In the genomic region with DNA sequence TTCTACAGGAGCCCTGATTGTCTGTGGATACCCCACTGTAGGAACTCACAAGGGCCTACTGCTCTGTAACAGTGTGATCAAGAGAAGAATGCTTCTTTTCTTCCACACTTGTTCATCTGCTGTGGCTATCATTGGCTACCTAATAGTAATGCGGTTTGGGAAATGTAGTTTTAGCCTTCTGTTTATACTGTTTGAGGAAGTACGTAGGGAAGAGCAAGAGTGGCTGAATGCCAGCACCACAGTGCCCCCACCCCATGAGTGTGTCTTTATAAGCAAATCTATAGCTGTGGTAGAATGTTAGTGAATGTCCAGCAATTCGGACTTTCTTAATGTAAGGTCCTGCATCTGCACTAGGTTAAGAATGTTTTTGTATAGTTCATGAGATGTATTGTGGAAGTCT, we compare ENCODE assay signal across 14 mouse cellular contexts. TPM values are rescaled to one million over a fixed set of nuclear protein-coding genes. Genes with fewer than 3 reads are reported as not detected.
A peak's percentile ranks its signal among the peaks of the same experiment; 100 is the strongest.
DNase-seq lines count a peak whose midpoint lies in the region; ATAC-seq and TF ChIP-seq lines count a peak whose summit lies in the region.
"Had no signal": no experiment of that assay in that cellular context is flagged by ENCODE, and none has a peak within 500 bp of the region (broad histone marks: within the 10 kb centered on the region; RNA-seq: fewer than 3 reads in every experiment).

No protein-coding gene starts in this region.

- no peak overlapping the region for H3K4me2 ChIP-seq in hindbrain, embryonic 14.5 days (replicated peaks)
- H3K4me2 ChIP-seq: embryonic facial prominence, embryonic 12.5 days had no signal

- DNase-seq in gastrocnemius, adult 2 months, result peak; percentile 34
- DNase-seq in gastrocnemius, postnatal 25 days, result no peak
- peak; percentile 31 to 49 for DNase-seq in lung, adult 18-20 months
- DNase-seq in lung, adult 2 months, result no peak
- DNase-seq in hindbrain, embryonic 14.5 days (ENCODE audit: low spot score), result no peak
- DNase-seq in cerebellum, postnatal 4 days (ENCODE audit: low spot score in 2 of 2), result no peak
- DNase-seq: cerebellum, postnatal 10 days; kidney, adult 8-10 months; right cerebral cortex, adult 18-20 months had no signal

- peak; percentile 59 for ATAC-seq in common myeloid progenitor, adult 5-6 weeks (replicated peaks; ENCODE audit: low read depth, poor library complexity, severe bottlenecking)
- ATAC-seq in megakaryocyte, adult 5-6 weeks (ENCODE audit: poor library complexity, severe bottlenecking), result peak; percentile 58
- no peak for ATAC-seq in hindbrain, embryonic 14.5 days (ENCODE audit: low FRiP score)

- intact Hi-C loops in gastrocnemius, adult 2 months (cut with DNase I), result loop anchor here (5.0 kb wide), 1 partner anchor 233 kb away; no protein-coding TSS in a partner anchor

- TF ChIP-seq POLR2A in lung, adult 2 months (IDR thresholded peaks at IDR 0.05; ENCODE audit: borderline replicate concordance, extremely low read depth, low read depth, low read length), result no peak

- peaks cover 12% of the 10 kb centered on the region for H3K4me1 ChIP-seq in lung, adult 2 months (ENCODE audit: control insufficient read depth, insufficient read depth, low read length)
- H3K4me1 ChIP-seq in hindbrain, embryonic 14.5 days (replicated peaks; ENCODE audit: control insufficient read depth, insufficient read depth, low read length), result no peaks in the 10 kb centered on the region
- H3K4me1 ChIP-seq: embryonic facial prominence, embryonic 12.5 days; forebrain, embryonic 10.5 days had no signal

- no peak overlapping the region for H3K4me3 ChIP-seq in gastrocnemius, adult 2 months
- H3K4me3 ChIP-seq in lung, adult 2 months (replicated peaks; ENCODE audit: extremely low read depth, low read depth, low read length), result no peak overlapping the region
- H3K4me3 ChIP-seq in hindbrain, embryonic 14.5 days (replicated peaks; ENCODE audit: low read length), result no peak overlapping the region
- H3K4me3 ChIP-seq: embryonic facial prominence, embryonic 12.5 days; forebrain, embryonic 10.5 days; myocyte had no signal

- H3K27ac ChIP-seq in gastrocnemius, adult 2 months, result peak overlapping the region; percentile 80
- no peak overlapping the region for H3K27ac ChIP-seq in hindbrain, embryonic 14.5 days
- H3K27ac ChIP-seq: embryonic facial prominence, embryonic 12.5 days; forebrain, embryonic 10.5 days had no signal

- 32% methylated on average over 3 of the region's 3 CpGs for WGBS in lung, adult 2 months
- WGBS in hindbrain, embryonic 14.5 days, result 76% methylated on average over 3 of the region's 3 CpGs

- no peak overlapping the region for H3K9ac ChIP-seq in hindbrain, embryonic 14.5 days
- H3K9ac ChIP-seq: embryonic facial prominence, embryonic 12.5 days had no signal

- no peak for TF ChIP-seq CTCF in gastrocnemius, adult 2 months (IDR thresholded peaks at IDR 0.05)
- TF ChIP-seq CTCF in lung, adult 2 months (IDR thresholded peaks at IDR 0.05; ENCODE audit: insufficient read depth, low read length), result no peak

- no peaks in the 10 kb centered on the region for H3K27me3 ChIP-seq in hindbrain, embryonic 14.5 days (ENCODE audit: control insufficient read depth, insufficient read depth, low read length)
- H3K27me3 ChIP-seq: embryonic facial prominence, embryonic 12.5 days had no signal

- peaks cover 14% of the 10 kb centered on the region for H3K36me3 ChIP-seq in hindbrain, embryonic 14.5 days (replicated peaks; ENCODE audit: control insufficient read depth, insufficient read depth)

- no peaks in the 10 kb centered on the region for H3K9me3 ChIP-seq in hindbrain, embryonic 14.5 days (ENCODE audit: control insufficient read depth, low read length)
- H3K9me3 ChIP-seq: embryonic facial prominence, embryonic 12.5 days; forebrain, embryonic 10.5 days had no signal

RNA-seq across cellular contexts. Expression of a gene that starts 11.7 kb away (rescaled TPM):
- 100 to 1,000 TPM; 125 to 160 TPM for total RNA-seq in gastrocnemius, adult 2 months (2021)
- 100 to 1,000 TPM; 119 to 149 TPM for total RNA-seq in gastrocnemius, postnatal 25 days (2021)
- polyA plus RNA-seq in lung, adult 2 months (2012; rRNA removed), result 9.0 and 16.1 TPM in 2 replicates
- total RNA-seq in common myeloid progenitor, adult 5-6 weeks (2017), result 121 and 223 TPM in 2 replicates
- 134 and 149 TPM in 2 replicates for total RNA-seq in megakaryocyte, adult 5-6 weeks (2015)
- 114 and 153 TPM in 2 replicates for total RNA-seq in megakaryocyte, adult 5-6 weeks (2017)
- polyA plus RNA-seq in hindbrain, embryonic 14.5 days (2014; fragmentation: Nextera tagmentation; extraction: Ambion mirVana), result 229 and 231 TPM in 2 replicates

RNA-seq across cellular contexts. Expression of a gene that starts 21.7 kb away (rescaled TPM):
- total RNA-seq in gastrocnemius, adult 2 months (2021), result 10 to 100 TPM in 1 of 2 experiments, 1 to 10 TPM in 1; 7.2 to 12.1 TPM
- 1 to 10 TPM; 8.3 to 8.6 TPM for total RNA-seq in gastrocnemius, postnatal 25 days (2021)
- 3.1 and 5.8 TPM in 2 replicates for polyA plus RNA-seq in lung, adult 2 months (2012; rRNA removed)
- total RNA-seq in common myeloid progenitor, adult 5-6 weeks (2017), result 104 and 122 TPM in 2 replicates
- total RNA-seq in megakaryocyte, adult 5-6 weeks (2015), result 119 and 122 TPM in 2 replicates
- total RNA-seq in megakaryocyte, adult 5-6 weeks (2017), result 168 and 226 TPM in 2 replicates
- polyA plus RNA-seq in hindbrain, embryonic 14.5 days (2014; fragmentation: Nextera tagmentation; extraction: Ambion mirVana), result 58.1 and 61.5 TPM in 2 replicates

Comparison
In these comparisons a context has a peak if more than half of its experiments do, and no peak if none do; other contexts are left out.
1. DNase-seq: peak in gastrocnemius, adult 2 months (single experiment) and lung, adult 18-20 months (2 of 2); none in gastrocnemius, postnatal 25 days (single experiment), lung, adult 2 months (single experiment), hindbrain, embryonic 14.5 days (single experiment) and cerebellum, postnatal 4 days (0 of 2).